16 mouse cellular contexts compared by ENCODE assay signal in genomic region chr4:98620986-98621784, GRCm38 (mm10).
DNase-seq lines count a peak whose midpoint lies in the region; ATAC-seq lines count a peak whose summit lies in the region.
"Had no signal": no experiment of that assay in that cellular context is flagged by ENCODE, and none has a peak within 500 bp of the region (broad histone marks: within the 10 kb centered on the region; RNA-seq: fewer than 3 reads in every experiment).

No protein-coding gene starts in this region.

- no peaks in the 10 kb centered on the region for H3K36me3 ChIP-seq in midbrain, embryonic 11.5 days (ENCODE audit: control insufficient read depth, insufficient read depth, low read length)
- H3K36me3 ChIP-seq in midbrain, embryonic 10.5 days = no peaks in the 10 kb centered on the region
- no peaks in the 10 kb centered on the region for H3K36me3 ChIP-seq in midbrain, embryonic 12.5 days
- H3K36me3 ChIP-seq: hindbrain, embryonic 15.5 days had no signal

- no peaks in the 10 kb centered on the region for H3K9me3 ChIP-seq in midbrain, embryonic 11.5 days (ENCODE audit: control insufficient read depth, low read length)
- no peaks in the 10 kb centered on the region for H3K9me3 ChIP-seq in midbrain, embryonic 10.5 days (replicated peaks)
- H3K9me3 ChIP-seq in midbrain, embryonic 12.5 days = no peaks in the 10 kb centered on the region
- H3K9me3 ChIP-seq: hindbrain, embryonic 15.5 days had no signal

- no peak overlapping the region for H3K27ac ChIP-seq in midbrain, embryonic 11.5 days (ENCODE audit: low read depth, low read length)
- no peak overlapping the region for H3K27ac ChIP-seq in midbrain, embryonic 10.5 days (replicated peaks)
- no peak overlapping the region for H3K27ac ChIP-seq in midbrain, embryonic 12.5 days (replicated peaks)
- H3K27ac ChIP-seq: hindbrain, embryonic 15.5 days had no signal

- no peak overlapping the region for H3K9ac ChIP-seq in midbrain, embryonic 11.5 days (ENCODE audit: low read length)
- H3K9ac ChIP-seq in midbrain, embryonic 12.5 days (replicated peaks) = no peak overlapping the region
- H3K9ac ChIP-seq: hindbrain, embryonic 15.5 days had no signal

- H3K27me3 ChIP-seq in midbrain, embryonic 11.5 days (ENCODE audit: control insufficient read depth, insufficient read depth, low read length) = no peaks in the 10 kb centered on the region
- H3K27me3 ChIP-seq in midbrain, embryonic 10.5 days (ENCODE audit: low read depth, poor library complexity, severe bottlenecking) = no peaks in the 10 kb centered on the region
- no peaks in the 10 kb centered on the region for H3K27me3 ChIP-seq in midbrain, embryonic 12.5 days
- H3K27me3 ChIP-seq: hindbrain, embryonic 15.5 days had no signal

- peak; percentile 7 for DNase-seq in gastrocnemius, postnatal 25 days
- no peak for DNase-seq in gastrocnemius, postnatal 4 days (ENCODE audit: low spot score in 2 of 2)
- peak; percentile 69 for DNase-seq in midbrain, embryonic 11.5 days (ENCODE audit: low spot score, missing footprints)
- no peak for DNase-seq in midbrain, embryonic 10.5 days (ENCODE audit: low spot score)
- DNase-seq in retina, postnatal 1 day = peak; percentile 29
- DNase-seq in natural killer cell, adult 2 months (ENCODE audit: low spot score in 2 of 2) = no peak
- no peak for DNase-seq in layer of hippocampus, adult 8-10 months (ENCODE audit: low spot score in 2 of 2)
- DNase-seq: cerebellum, adult 18-20 months; kidney, adult 18-20 months; kidney, postnatal 36 days; liver; lung, adult 18-20 months; lung, postnatal 36 days; right cerebral cortex, adult 18-20 months had no signal

- H3K4me3 ChIP-seq in midbrain, embryonic 11.5 days (ENCODE audit: low read depth, low read length) = no peak overlapping the region
- no peak overlapping the region for H3K4me3 ChIP-seq in midbrain, embryonic 10.5 days
- no peak overlapping the region for H3K4me3 ChIP-seq in midbrain, embryonic 12.5 days
- H3K4me3 ChIP-seq: hindbrain, embryonic 15.5 days had no signal

- ATAC-seq in midbrain, embryonic 11.5 days (ENCODE audit: low FRiP score) = no peak
- peak; percentile 48; the same call in 1 of the 2 replicates for ATAC-seq in midbrain, embryonic 12.5 days (ENCODE audit: low FRiP score, low read depth)

- H3K4me2 ChIP-seq in midbrain, embryonic 11.5 days = no peak overlapping the region
- no peak overlapping the region for H3K4me2 ChIP-seq in midbrain, embryonic 12.5 days (replicated peaks)
- H3K4me2 ChIP-seq: hindbrain, embryonic 15.5 days had no signal

- peaks cover 3% of the 10 kb centered on the region; the same call in 1 of the 2 replicates for H3K4me1 ChIP-seq in midbrain, embryonic 11.5 days (ENCODE audit: control insufficient read depth, insufficient read depth, low read length)
- peaks cover 8% of the 10 kb centered on the region for H3K4me1 ChIP-seq in midbrain, embryonic 10.5 days
- peaks cover 5% of the 10 kb centered on the region for H3K4me1 ChIP-seq in midbrain, embryonic 12.5 days
- H3K4me1 ChIP-seq: hindbrain, embryonic 15.5 days had no signal

- WGBS in midbrain, embryonic 11.5 days = 81% methylated on average over 9 of the region's 9 CpGs
- WGBS in midbrain, embryonic 10.5 days = 85% methylated on average over 9 of the region's 9 CpGs
- WGBS in midbrain, embryonic 12.5 days = 66% methylated on average over 9 of the region's 9 CpGs

Comparison
In these comparisons a context has a peak if more than half of its experiments do, and no peak if none do; other contexts are left out.
1. DNase-seq: peak in gastrocnemius, postnatal 25 days (single experiment), midbrain, embryonic 11.5 days (single experiment) and retina, postnatal 1 day (single experiment); none in gastrocnemius, postnatal 4 days (0 of 2), midbrain, embryonic 10.5 days (single experiment), natural killer cell, adult 2 months (0 of 2) and layer of hippocampus, adult 8-10 months (0 of 2).